Mouse (Mus musculus): ENCODE data around the gene Gstp3. TPM values are rescaled to one million over a fixed set of nuclear protein-coding genes. Genes with fewer than 3 reads are reported as not detected.

Gstp3 gene
- total RNA-seq (2017) = 22.6 and 23.6 TPM in 2 replicates

DNA sequence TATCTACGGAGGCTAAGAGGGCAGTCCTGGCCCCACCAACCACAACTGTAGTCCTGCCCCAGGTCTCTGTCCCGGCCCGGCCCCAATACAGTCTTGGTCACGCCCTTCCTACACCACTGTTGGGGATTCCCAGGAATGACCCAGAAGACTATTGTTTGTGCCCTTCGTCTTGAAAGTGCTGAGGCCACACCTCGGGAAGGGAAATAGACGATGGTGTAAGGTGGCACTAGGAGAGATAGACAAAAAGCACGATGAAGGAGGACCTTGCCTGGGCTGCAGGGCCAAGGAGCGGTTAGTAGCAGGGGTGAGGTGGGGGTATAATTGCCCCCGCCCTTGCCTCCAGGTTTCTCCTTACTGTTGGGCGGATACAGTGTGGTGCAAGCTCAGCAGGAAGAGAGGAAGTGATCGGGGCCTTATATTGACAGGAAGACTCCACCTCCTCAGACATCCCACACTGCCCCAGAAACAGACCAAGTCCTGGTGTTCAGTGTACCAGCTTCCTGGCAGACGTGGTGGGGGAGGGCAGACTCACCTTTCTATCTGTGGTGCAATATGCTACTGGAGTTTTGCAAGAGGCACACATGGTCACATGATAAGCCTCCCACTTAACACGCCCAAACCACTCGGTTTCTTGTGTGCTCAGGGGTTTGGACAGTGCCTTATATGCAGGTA lies at the start of gene Gstp3:
Gene Gstp3, minus strand, starts transcription at position 501 of the 672 bp plus-strand sequence.
- peak; percentile 37 for ATAC-seq (ENCODE audit: extremely low read depth, insufficient number of reproducible peaks, low FRiP score, poor library complexity, severe bottlenecking)

GRCm38 (mm10) chr19:4108535-4108934 lies 49.2 kb upstream of the Gstp3 start:
- ATAC-seq (ENCODE audit: extremely low read depth, insufficient number of reproducible peaks, low FRiP score, poor library complexity, severe bottlenecking) = no peak

GRCm38 (mm10) chr19:4106654-4107053 lies 47.3 kb upstream of the Gstp3 start:
- ATAC-seq (ENCODE audit: extremely low read depth, insufficient number of reproducible peaks, low FRiP score, poor library complexity, severe bottlenecking) = no peak

DNA sequence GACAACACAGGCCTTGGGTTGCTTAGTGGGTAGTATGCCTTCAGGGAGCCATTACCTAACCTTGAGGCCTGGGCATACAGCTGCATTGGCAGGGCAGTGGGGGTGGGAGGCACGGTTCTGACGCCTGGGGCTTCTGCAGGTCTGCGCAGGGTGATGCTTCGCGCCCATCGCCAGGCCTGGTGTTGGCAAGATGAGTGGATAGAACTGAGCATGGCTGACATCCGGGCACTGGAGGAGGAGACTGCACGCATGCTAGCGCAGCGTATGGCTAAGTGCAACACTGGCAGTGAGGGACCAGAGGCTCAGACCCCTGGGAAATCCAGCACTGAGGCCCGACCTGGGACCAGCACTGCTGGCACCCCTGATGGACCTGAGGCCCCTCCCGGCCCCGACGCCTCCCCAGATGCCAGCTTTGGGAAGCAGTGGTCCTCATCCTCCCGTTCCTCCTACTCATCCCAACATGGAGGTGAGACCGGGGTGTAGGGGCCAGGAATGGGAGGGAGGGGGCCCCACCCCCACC lies 45.4 kb upstream of the Gstp3 start:
- ATAC-seq (ENCODE audit: extremely low read depth, insufficient number of reproducible peaks, low FRiP score, poor library complexity, severe bottlenecking) = no peak

DNA sequence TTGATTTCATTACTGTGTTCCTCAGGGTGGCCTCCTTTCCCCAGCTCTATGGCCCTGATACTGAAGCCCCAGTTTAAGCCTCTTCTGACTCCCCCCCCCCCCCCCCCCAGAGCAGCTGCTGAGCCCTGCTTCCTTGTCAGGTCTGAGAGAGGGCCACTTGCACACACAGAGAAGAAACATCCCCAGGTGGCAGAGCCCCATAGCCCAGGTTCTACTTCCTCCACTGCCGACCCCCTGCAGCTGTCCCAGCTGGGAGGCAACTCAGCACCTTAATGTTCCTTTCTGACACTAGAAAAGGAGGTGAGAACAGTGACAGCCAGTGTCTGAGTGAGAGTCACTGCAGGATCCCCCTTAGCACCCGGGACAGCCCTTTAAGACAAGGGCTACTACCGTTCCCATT lies 44.4 kb upstream of the Gstp3 start:
- no peak for ATAC-seq (ENCODE audit: extremely low read depth, insufficient number of reproducible peaks, low FRiP score, poor library complexity, severe bottlenecking)

- ATAC-seq (ENCODE audit: extremely low read depth, insufficient number of reproducible peaks, low FRiP score, poor library complexity, severe bottlenecking) = no peak
These were observed 43.9 kb upstream of the Gstp3 start for GRCm38 (mm10) chr19:4103294-4103693.

- ATAC-seq (ENCODE audit: extremely low read depth, insufficient number of reproducible peaks, low FRiP score, poor library complexity, severe bottlenecking) = no peak
These were observed 43.3 kb upstream of the Gstp3 start for GRCm38 (mm10) chr19:4102626-4103025.

DNA sequence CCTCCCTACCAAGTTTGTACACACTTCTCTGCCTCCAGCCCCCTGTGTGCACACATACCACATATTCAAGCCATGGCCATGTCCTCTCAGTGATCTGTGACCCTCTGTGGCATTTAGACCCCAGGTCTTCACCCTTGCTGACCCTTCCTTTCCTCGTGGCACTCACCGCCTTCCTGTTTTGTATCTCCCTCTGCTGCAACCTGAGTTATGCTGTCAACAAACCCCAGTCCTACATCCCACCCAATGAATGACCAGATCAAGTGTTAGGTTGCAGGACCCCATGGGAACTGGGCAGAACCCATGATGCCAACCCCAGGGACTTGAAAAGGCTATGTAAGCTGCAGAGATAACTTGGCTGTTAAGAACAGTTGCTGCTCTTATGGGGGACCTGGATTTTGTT lies 42.7 kb upstream of the Gstp3 start:
- ATAC-seq (ENCODE audit: extremely low read depth, insufficient number of reproducible peaks, low FRiP score, poor library complexity, severe bottlenecking) = no peak

GRCm38 (mm10) chr19:4101466-4101865 lies 42.1 kb upstream of the Gstp3 start:
- no peak for ATAC-seq (ENCODE audit: extremely low read depth, insufficient number of reproducible peaks, low FRiP score, poor library complexity, severe bottlenecking)

DNA sequence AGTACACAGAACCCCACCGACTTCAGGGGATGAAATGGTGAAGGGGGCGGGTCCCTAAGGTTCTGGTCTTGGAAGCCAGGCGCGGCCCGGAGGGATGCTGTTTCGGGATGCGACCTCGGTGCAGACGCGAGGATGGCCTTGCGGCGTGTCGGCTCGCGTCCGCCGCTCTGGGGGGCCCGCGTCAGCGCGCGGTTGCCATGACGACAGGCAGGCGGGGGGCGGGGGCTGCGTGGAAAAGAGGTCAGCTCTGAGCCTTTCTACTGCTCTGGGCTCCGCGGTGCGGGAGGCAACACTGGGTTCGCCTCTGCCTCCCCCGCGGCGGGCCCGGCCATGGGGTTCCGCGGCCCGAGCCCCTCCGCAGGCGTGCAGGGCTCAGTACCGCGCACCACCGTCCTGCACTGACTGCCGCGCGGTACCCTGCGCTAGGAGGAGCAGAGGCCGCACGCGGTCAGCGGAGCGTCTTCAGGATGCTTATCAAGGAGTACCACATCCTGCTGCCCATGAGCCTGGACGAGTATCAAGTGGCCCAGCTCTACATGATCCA lies 41.4 kb upstream of the Gstp3 start:
- ATAC-seq (ENCODE audit: extremely low read depth, insufficient number of reproducible peaks, low FRiP score, poor library complexity, severe bottlenecking) = no peak

- ATAC-seq (ENCODE audit: extremely low read depth, insufficient number of reproducible peaks, low FRiP score, poor library complexity, severe bottlenecking) = no peak
These were observed 40.7 kb upstream of the Gstp3 start, which contains the start of gene Pitpnm1 for GRCm38 (mm10) chr19:4099837-4100717. Gene Pitpnm1, plus strand, starts transcription at chr19:4099998.

DNA sequence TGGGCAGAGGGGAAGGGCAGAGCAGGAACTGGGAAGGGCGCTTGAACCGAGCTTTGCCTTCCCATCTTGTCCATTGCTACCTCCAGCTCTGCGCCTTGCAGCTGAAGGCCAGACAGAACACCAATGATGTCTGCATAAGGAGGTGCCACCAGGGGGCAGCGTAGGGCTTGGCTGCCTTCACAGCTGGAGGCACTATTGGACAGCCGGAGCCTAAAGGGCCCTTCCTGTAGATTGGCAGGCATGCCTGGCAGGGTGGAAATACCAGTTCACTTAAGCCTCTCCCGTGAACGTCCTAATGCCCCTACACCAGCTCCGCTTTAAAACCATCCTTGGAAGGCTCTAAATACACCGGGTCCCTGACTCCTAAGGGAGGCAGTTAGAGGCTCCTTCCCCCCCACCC lies 39.7 kb upstream of the Gstp3 start:
- peak; percentile 44 for ATAC-seq (ENCODE audit: extremely low read depth, insufficient number of reproducible peaks, low FRiP score, poor library complexity, severe bottlenecking)

- ATAC-seq (ENCODE audit: extremely low read depth, insufficient number of reproducible peaks, low FRiP score, poor library complexity, severe bottlenecking) = no peak
These were observed 39.1 kb upstream of the Gstp3 start for GRCm38 (mm10) chr19:4098426-4098825.

DNA sequence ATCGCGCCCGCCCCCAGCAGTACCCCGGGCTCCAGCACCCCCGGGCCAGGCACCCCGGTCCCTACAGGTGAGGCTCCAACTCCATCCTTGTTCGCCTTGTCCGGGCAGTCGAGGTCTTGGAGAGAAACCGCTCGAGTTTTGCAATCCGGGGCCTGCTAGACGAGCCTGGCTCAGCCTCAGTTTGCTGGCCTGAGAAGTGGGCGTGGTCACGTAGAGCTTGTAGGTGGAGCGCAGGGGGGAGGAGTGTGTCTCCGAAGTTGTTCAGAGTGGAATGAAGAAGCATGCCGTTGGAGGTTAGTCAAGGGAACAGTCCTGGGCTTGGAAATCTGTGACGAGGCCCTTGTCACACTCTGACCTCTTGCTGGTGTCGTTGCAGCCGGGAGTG lies 38.1 kb upstream of the Gstp3 start:
- peak; percentile 42 for ATAC-seq (ENCODE audit: extremely low read depth, insufficient number of reproducible peaks, low FRiP score, poor library complexity, severe bottlenecking)

- ATAC-seq (ENCODE audit: extremely low read depth, insufficient number of reproducible peaks, low FRiP score, poor library complexity, severe bottlenecking) = peak; percentile 78
These were observed 37.5 kb upstream of the Gstp3 start, which contains the start of gene Cdk2ap2 for GRCm38 (mm10) chr19:4096642-4097440. Gene Cdk2ap2, plus strand, starts transcription at chr19:4097182.

- no peak for ATAC-seq (ENCODE audit: extremely low read depth, insufficient number of reproducible peaks, low FRiP score, poor library complexity, severe bottlenecking)
These were observed 36.4 kb upstream of the Gstp3 start for GRCm38 (mm10) chr19:4095802-4096201.

GRCm38 (mm10) chr19:4094774-4095303 lies 35.5 kb upstream of the Gstp3 start:
- ATAC-seq (ENCODE audit: extremely low read depth, insufficient number of reproducible peaks, low FRiP score, poor library complexity, severe bottlenecking) = no peak

GRCm38 (mm10) chr19:4094348-4094747 lies 35.0 kb upstream of the Gstp3 start:
- no peak for ATAC-seq (ENCODE audit: extremely low read depth, insufficient number of reproducible peaks, low FRiP score, poor library complexity, severe bottlenecking)

- ATAC-seq (ENCODE audit: extremely low read depth, insufficient number of reproducible peaks, low FRiP score, poor library complexity, severe bottlenecking) = no peak
These were observed 34.4 kb upstream of the Gstp3 start for GRCm38 (mm10) chr19:4093772-4094171.

Measured in neutrophil, adult 5-6 weeks (primary cell).